Mouse (Mus musculus): ENCODE measurements around the gene Snx10. TPM values are rescaled to one million over a fixed set of nuclear protein-coding genes. Genes with fewer than 3 reads are reported as not detected.

The Snx10 gene
- total and polyA plus RNA-seq, 2 experiments from 2014 or later: 47.7 to 70.4 TPM

DNA sequence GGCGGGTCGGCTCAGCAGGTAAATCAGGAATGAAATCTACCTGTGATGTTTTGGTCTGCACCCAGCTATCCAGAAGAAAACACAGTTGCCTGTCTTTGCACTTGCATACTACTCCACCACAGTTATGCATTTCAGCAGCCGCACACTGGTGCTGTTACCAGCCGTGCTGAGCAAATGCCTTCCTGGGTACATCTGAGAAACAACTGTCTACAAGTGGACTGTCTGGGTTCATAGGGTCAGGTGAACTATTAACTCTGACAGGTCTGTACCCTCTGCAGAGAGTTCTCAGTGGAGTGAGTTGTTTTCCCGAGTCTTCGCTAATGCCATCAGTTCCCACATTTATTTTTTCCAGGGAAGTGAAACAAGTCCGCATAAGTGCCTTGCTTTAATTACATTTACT lies 17.7 kb downstream of the Snx10 start:
- WGBS: 88% methylated on average over 7 of the region's 7 CpGs
- no peak for ATAC-seq (ENCODE audit: low FRiP score)

DNA sequence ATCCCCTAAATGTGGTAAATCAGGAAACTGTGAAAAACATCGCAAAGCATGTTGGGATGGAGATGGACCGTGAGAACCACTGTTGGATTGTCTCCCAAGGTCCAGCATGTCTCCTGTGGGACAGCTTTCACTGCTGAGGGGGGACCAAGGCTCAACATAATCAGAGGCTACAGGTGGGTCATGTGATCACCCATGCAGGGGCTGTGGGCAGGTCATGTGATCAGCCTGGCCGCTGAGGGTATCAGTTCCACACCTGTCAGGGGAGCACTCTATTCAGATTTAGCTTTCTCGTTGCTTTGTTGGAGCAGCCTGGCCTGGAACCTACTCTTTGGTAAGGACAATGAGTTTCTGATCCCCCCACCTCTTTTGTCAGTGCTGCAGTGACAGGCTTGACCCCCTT lies 18.4 kb downstream of the Snx10 start:
- no peak overlapping the region for H3K27ac ChIP-seq (ENCODE audit: low read depth, low read length)
- DNase-seq (ENCODE audit: low spot score): no peak
- H3K9ac ChIP-seq (replicated peaks; ENCODE audit: low read length, poor library complexity, severe bottlenecking): no peak overlapping the region
- H3K4me1 ChIP-seq (ENCODE audit: insufficient read depth, low read length): no peaks in the 10 kb centered on the region
- H3K27me3 ChIP-seq (ENCODE audit: insufficient read depth, low read length): no peaks in the 10 kb centered on the region
- no peak overlapping the region for H3K4me2 ChIP-seq (ENCODE audit: low read depth, low read length, poor library complexity, severe bottlenecking)
- no peaks in the 10 kb centered on the region; the same call in 1 of the 2 replicates for H3K36me3 ChIP-seq (ENCODE audit: insufficient read depth, low read length)
- TF ChIP-seq CTCF (IDR thresholded peaks at IDR 0.05): no peak
- 79% methylated on average over 4 of the region's 4 CpGs for WGBS
- ATAC-seq (ENCODE audit: low FRiP score): no peak
- no peaks in the 10 kb centered on the region for H3K9me3 ChIP-seq (ENCODE audit: low read length)
- no peak overlapping the region for H3K4me3 ChIP-seq (ENCODE audit: low read depth, low read length)

More for the DNA sequence above, 17.7 kb downstream of the Snx10 start:
- no peak for DNase-seq (ENCODE audit: low spot score)
- no peak overlapping the region for H3K9ac ChIP-seq (replicated peaks; ENCODE audit: low read length, poor library complexity, severe bottlenecking)
- no peak overlapping the region for H3K4me2 ChIP-seq (ENCODE audit: low read depth, low read length, poor library complexity, severe bottlenecking)
- H3K36me3 ChIP-seq (ENCODE audit: insufficient read depth, low read length): peaks cover 3% of the 10 kb centered on the region; the same call in 1 of the 2 replicates
- no peaks in the 10 kb centered on the region for H3K27me3 ChIP-seq (ENCODE audit: insufficient read depth, low read length)
- H3K9me3 ChIP-seq (ENCODE audit: low read length): no peaks in the 10 kb centered on the region
- no peak overlapping the region for H3K4me3 ChIP-seq (ENCODE audit: low read depth, low read length)
- no peak for TF ChIP-seq CTCF (IDR thresholded peaks at IDR 0.05)
- no peak overlapping the region for H3K27ac ChIP-seq (ENCODE audit: low read depth, low read length)
- H3K4me1 ChIP-seq (ENCODE audit: insufficient read depth, low read length): no peaks in the 10 kb centered on the region

- H3K27me3 ChIP-seq (ENCODE audit: insufficient read depth, low read length): no peaks in the 10 kb centered on the region
- 55% methylated on average over 6 of the region's 6 CpGs for WGBS
- no peak overlapping the region for H3K4me3 ChIP-seq (ENCODE audit: low read depth, low read length)
- H3K4me2 ChIP-seq (ENCODE audit: low read depth, low read length, poor library complexity, severe bottlenecking): no peak overlapping the region
- no peak overlapping the region for H3K27ac ChIP-seq (ENCODE audit: low read depth, low read length)
- H3K9me3 ChIP-seq (ENCODE audit: low read length): no peaks in the 10 kb centered on the region
- no peaks in the 10 kb centered on the region for H3K4me1 ChIP-seq (ENCODE audit: insufficient read depth, low read length)
- no peak for TF ChIP-seq CTCF (IDR thresholded peaks at IDR 0.05)
- DNase-seq (ENCODE audit: low spot score) (no peak), ATAC-seq (ENCODE audit: low FRiP score) (no peak)
- H3K9ac ChIP-seq (replicated peaks; ENCODE audit: low read length, poor library complexity, severe bottlenecking): no peak overlapping the region
- H3K36me3 ChIP-seq (ENCODE audit: insufficient read depth, low read length): no peaks in the 10 kb centered on the region; the same call in 1 of the 2 replicates
Measured at GRCm38 (mm10) chr6:51543639-51544117, 20.0 kb downstream of the Snx10 start.

- H3K27ac ChIP-seq (ENCODE audit: low read depth, low read length): no peak overlapping the region
- no peak for TF ChIP-seq CTCF (IDR thresholded peaks at IDR 0.05)
- H3K4me3 ChIP-seq (ENCODE audit: low read depth, low read length): no peak overlapping the region
- DNase-seq (ENCODE audit: low spot score): no peak
- H3K36me3 ChIP-seq (ENCODE audit: insufficient read depth, low read length): no peaks in the 10 kb centered on the region; the same call in 1 of the 2 replicates
- no peaks in the 10 kb centered on the region for H3K4me1 ChIP-seq (ENCODE audit: insufficient read depth, low read length)
- no peak overlapping the region for H3K4me2 ChIP-seq (ENCODE audit: low read depth, low read length, poor library complexity, severe bottlenecking)
- H3K9ac ChIP-seq (replicated peaks; ENCODE audit: low read length, poor library complexity, severe bottlenecking): no peak overlapping the region
- 28% methylated on average over 7 of the region's 7 CpGs for WGBS
- no peaks in the 10 kb centered on the region for H3K9me3 ChIP-seq (ENCODE audit: low read length)
- H3K27me3 ChIP-seq (ENCODE audit: insufficient read depth, low read length): no peaks in the 10 kb centered on the region
- ATAC-seq (ENCODE audit: low FRiP score): no peak
Measured at GRCm38 (mm10) chr6:51544118-51544681, 20.5 kb downstream of the Snx10 start.

GRCm38 (mm10) chr6:51545219-51545859 lies 21.6 kb downstream of the Snx10 start:
- H3K9me3 ChIP-seq (ENCODE audit: low read length): no peaks in the 10 kb centered on the region
- H3K36me3 ChIP-seq (ENCODE audit: insufficient read depth, low read length): no peaks in the 10 kb centered on the region; the same call in 1 of the 2 replicates
- no peaks in the 10 kb centered on the region for H3K4me1 ChIP-seq (ENCODE audit: insufficient read depth, low read length)
- WGBS: 84% methylated on average over 11 of the region's 11 CpGs
- H3K9ac ChIP-seq (replicated peaks; ENCODE audit: low read length, poor library complexity, severe bottlenecking): no peak overlapping the region
- no peak overlapping the region for H3K4me2 ChIP-seq (ENCODE audit: low read depth, low read length, poor library complexity, severe bottlenecking)
- H3K4me3 ChIP-seq (ENCODE audit: low read depth, low read length): no peak overlapping the region
- no peak for DNase-seq (ENCODE audit: low spot score)
- no peaks in the 10 kb centered on the region for H3K27me3 ChIP-seq (ENCODE audit: insufficient read depth, low read length)
- TF ChIP-seq CTCF (IDR thresholded peaks at IDR 0.05): no peak
- ATAC-seq (ENCODE audit: low FRiP score): no peak
- no peak overlapping the region for H3K27ac ChIP-seq (ENCODE audit: low read depth, low read length)

- H3K27me3 ChIP-seq (ENCODE audit: insufficient read depth, low read length): no peaks in the 10 kb centered on the region
- H3K36me3 ChIP-seq (ENCODE audit: insufficient read depth, low read length): no peaks in the 10 kb centered on the region; the same call in 1 of the 2 replicates
- DNase-seq (ENCODE audit: low spot score) (no peak), ATAC-seq (ENCODE audit: low FRiP score) (no peak)
- H3K4me3 ChIP-seq (ENCODE audit: low read depth, low read length): no peak overlapping the region
- no peak overlapping the region for H3K4me2 ChIP-seq (ENCODE audit: low read depth, low read length, poor library complexity, severe bottlenecking)
- 94% methylated on average over 2 of the region's 2 CpGs for WGBS
- H3K9me3 ChIP-seq (ENCODE audit: low read length): no peaks in the 10 kb centered on the region
- TF ChIP-seq CTCF (IDR thresholded peaks at IDR 0.05): no peak
- no peak overlapping the region for H3K27ac ChIP-seq (ENCODE audit: low read depth, low read length)
- no peak overlapping the region for H3K9ac ChIP-seq (replicated peaks; ENCODE audit: low read length, poor library complexity, severe bottlenecking)
- no peaks in the 10 kb centered on the region for H3K4me1 ChIP-seq (ENCODE audit: insufficient read depth, low read length)
Measured at GRCm38 (mm10) chr6:51546085-51546484, 22.4 kb downstream of the Snx10 start.
